Mouse (Mus musculus): ENCODE results near the gene Klrk1. TPM values are rescaled to one million over a fixed set of nuclear protein-coding genes. Genes with fewer than 3 reads are reported as not detected.

The Klrk1 gene
- polyA plus RNA-seq, 1 experiment from 2014 or later = not detected

DNA sequence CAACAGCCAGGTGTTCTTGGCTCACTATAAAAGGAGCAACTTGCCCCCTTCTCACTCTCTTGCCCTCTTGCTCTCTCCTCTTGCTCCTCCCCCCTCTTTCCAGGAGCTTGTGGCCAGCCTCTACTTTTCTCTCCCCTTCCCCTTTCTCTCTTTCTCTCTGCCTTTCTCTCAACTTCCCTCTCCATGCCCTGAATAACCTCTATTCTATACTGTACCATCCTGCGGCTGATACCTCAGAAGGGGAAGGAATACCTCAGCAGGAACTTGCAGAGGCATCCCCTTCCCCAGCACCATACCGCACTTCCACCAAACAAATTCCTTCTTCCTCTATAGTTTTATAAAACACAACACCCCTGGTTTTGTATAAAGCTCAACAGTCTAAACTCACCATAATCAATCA lies 58.4 kb downstream of the Klrk1 start:
- Histone ChIP-seq H3K9me3 (no peaks in the 10 kb centered on the region), H3K4me1 (no peaks in the 10 kb centered on the region), H3K4me3 (no peak overlapping the region), H3K4me2 (no peak overlapping the region), H3K27ac (no peak overlapping the region), H3K36me3 (no peaks in the 10 kb centered on the region), H3K27me3 (no peaks in the 10 kb centered on the region), H3K9ac (no peak overlapping the region)
- WGBS = 73% methylated on average over 2 of the region's 2 CpGs
- no peak for ATAC-seq (ENCODE audit: insufficient number of reproducible peaks, low FRiP score, low TSS enrichment, low read depth)

Other genes starting within 250 kb of the Klrk1 start
- gene Clec12b, start 238.0 kb downstream of the Klrk1 start, polyA plus RNA-seq (2015; fragmentation: Nextera tagmentation; extraction: Ambion mirVana) = not detected in 2 replicates
- gene Clec1b, start 226.6 kb downstream of the Klrk1 start, polyA plus RNA-seq (2015; fragmentation: Nextera tagmentation; extraction: Ambion mirVana) = 0.38 and 0.83 TPM in 2 replicates
- 0.09 and 0.14 TPM in 2 replicates for gene Clec9a, start 215.0 kb downstream of the Klrk1 start, polyA plus RNA-seq (2015; fragmentation: Nextera tagmentation; extraction: Ambion mirVana)
- gene Clec1a, start 171.9 kb downstream of the Klrk1 start, polyA plus RNA-seq (2015; fragmentation: Nextera tagmentation; extraction: Ambion mirVana) = 3.2 and 3.8 TPM in 2 replicates
- gene Olr1, start 116.7 kb downstream of the Klrk1 start, polyA plus RNA-seq (2015; fragmentation: Nextera tagmentation; extraction: Ambion mirVana) = not detected in 2 replicates
- 0.19 and 0.22 TPM in 2 replicates for gene Tmem52b, start 111.3 kb downstream of the Klrk1 start, polyA plus RNA-seq (2015; fragmentation: Nextera tagmentation; extraction: Ambion mirVana)
- gene Gabarapl1, start 90.7 kb downstream of the Klrk1 start, polyA plus RNA-seq (2015; fragmentation: Nextera tagmentation; extraction: Ambion mirVana) = 47.8 and 48.9 TPM in 2 replicates
- not detected in 2 replicates for gene Klre1, start 46.0 kb downstream of the Klrk1 start, polyA plus RNA-seq (2015; fragmentation: Nextera tagmentation; extraction: Ambion mirVana)
- gene Klrd1, start 32.1 kb downstream of the Klrk1 start, polyA plus RNA-seq (2015; fragmentation: Nextera tagmentation; extraction: Ambion mirVana) = not detected in 2 replicates
- gene Klrc3, start 19.5 kb upstream of the Klrk1 start, polyA plus RNA-seq (2015; fragmentation: Nextera tagmentation; extraction: Ambion mirVana) = not detected in 2 replicates
- gene Klrc2, start 36.8 kb upstream of the Klrk1 start, polyA plus RNA-seq (2015; fragmentation: Nextera tagmentation; extraction: Ambion mirVana) = not detected in 2 replicates
- not detected in 2 replicates for gene Klrc1, start 55.1 kb upstream of the Klrk1 start, polyA plus RNA-seq (2015; fragmentation: Nextera tagmentation; extraction: Ambion mirVana)
- not detected in 2 replicates for gene Klri1, start 93.3 kb upstream of the Klrk1 start, polyA plus RNA-seq (2015; fragmentation: Nextera tagmentation; extraction: Ambion mirVana)
- gene Klri2, start 116.6 kb upstream of the Klrk1 start, polyA plus RNA-seq (2015; fragmentation: Nextera tagmentation; extraction: Ambion mirVana) = not detected in 2 replicates
- gene Gm156, start 160.4 kb upstream of the Klrk1 start, polyA plus RNA-seq (2015; fragmentation: Nextera tagmentation; extraction: Ambion mirVana) = not detected in 2 replicates
- gene Gm17631, start 238.8 kb upstream of the Klrk1 start, polyA plus RNA-seq (2015; fragmentation: Nextera tagmentation; extraction: Ambion mirVana) = not detected in 2 replicates

Measured in limb, embryonic 15.5 days (tissue).